Mouse (Mus musculus) midbrain, embryonic 16.5 days (tissue): ENCODE results near the gene Slc39a7. TPM values are rescaled to one million over a fixed set of nuclear protein-coding genes. Genes with fewer than 3 reads are reported as not detected.

Source experiments
- ATAC-seq: fragments of 200-750 bp; cut with Nextera tagmentation; 2 replicates; pipeline ENCODE4 v1.8.0; 2017; ENCODE audit warnings: moderate TSS enrichment
- H3K27ac ChIP-seq: fragments of 300-500 bp; sonication (generic); 2 replicates; pipeline ENCODE4 v1.5.1; 2014; ENCODE audit warnings: mild to moderate bottlenecking, low read length, mixed read lengths
- H3K27me3 ChIP-seq: fragments of 300-500 bp; sonication (generic); 2 replicates; pipeline ENCODE4 v1.6.1; 2014; ENCODE audit warnings: low read depth, low read length, mixed read lengths; ENCODE audit not compliant: control insufficient read depth, insufficient read depth
- H3K36me3 ChIP-seq: fragments of 300-500 bp; sonication (generic); 2 replicates; pipeline ENCODE4 v1.6.1; 2014; ENCODE audit warnings: mild to moderate bottlenecking, low read length, moderate library complexity, mixed read lengths; ENCODE audit not compliant: control insufficient read depth, insufficient read depth
- H3K4me1 ChIP-seq: fragments of 300-500 bp; sonication (generic); 2 replicates; pipeline ENCODE4 v1.6.1; 2014; ENCODE audit warnings: mild to moderate bottlenecking, low read length, mixed read lengths; ENCODE audit not compliant: control insufficient read depth, insufficient read depth
- H3K4me2 ChIP-seq: fragments of 300-500 bp; sonication (generic); 2 replicates; pipeline ENCODE4 v1.6.1; 2014; ENCODE audit warnings: mild to moderate bottlenecking, low read length, mixed read lengths
- H3K4me3 ChIP-seq: fragments of 300-500 bp; sonication (generic); 2 replicates; pipeline ENCODE4 v1.5.1; 2014; ENCODE audit warnings: low read depth, mild to moderate bottlenecking, low read length, moderate library complexity, mixed read lengths
- H3K9ac ChIP-seq: fragments of 300-500 bp; sonication (generic); 2 replicates; pipeline ENCODE4 v1.6.1; 2014; ENCODE audit warnings: low read depth, low read length, mixed read lengths
- H3K9me3 ChIP-seq: fragments of 300-500 bp; sonication (generic); replicated peaks from 2 replicates; pipeline ENCODE4 v1.6.1; 2014; ENCODE audit warnings: mild to moderate bottlenecking, low read length, mixed read lengths; ENCODE audit not compliant: control insufficient read depth, poor library complexity, severe bottlenecking
- WGBS: fragments of 180-500 bp; shearing (Covaris S2); extraction: QIAGEN DNeasy Blood & Tissue Kit; methylation state at CpG from one replicate; pipeline ENCODE4 v1.1.7; 2014; 5-methylcytosine and 5-hydroxymethylcytosine counted together
- microRNA counts: library from miRNA; unstranded; fragments of <30 nt; microRNA quantifications from one replicate; lab custom pipeline; 2016
- microRNA-seq: library from miRNA; unstranded; fragments of <30 nt; microRNA quantifications from one replicate; pipeline ENCODE4, GENCODE M21; 2017
- polyA plus RNA-seq: library from polyadenylated mRNA; unstranded; fragments of >200 nt; fragmentation: Nextera tagmentation; extraction: Ambion mirVana; gene quantifications from 2 replicates; pipeline ENCODE4 v1.2.1, GENCODE M21; 2015

The Slc39a7 gene
- polyA plus RNA-seq, 1 experiment from 2014 or later = 175 TPM

GRCm38 (mm10) chr17:33980181-33981035 is 51.1 kb downstream of the Slc39a7 start:
- Histone ChIP-seq H3K27ac (peak overlapping the region; percentile 74), H3K4me2 (peak overlapping the region; percentile 37), H3K9ac (0 out of 2 replicates have a peak overlapping the region, but pooled peaks have one; percentile 21), H3K4me3 (peak overlapping the region; percentile 8; the same call in 1 of the 2 replicates), H3K4me1 (peaks cover 11% of the 10 kb centered on the region; the same call in 1 of the 2 replicates), H3K27me3 (peaks cover 34% of the 10 kb centered on the region), H3K36me3 (no peaks in the 10 kb centered on the region), H3K9me3 (no peaks in the 10 kb centered on the region)
- peak; percentile 6; the same call in 1 of the 2 replicates for ATAC-seq
- WGBS = 75% methylated on average over 19 of the region's 19 CpGs

GRCm38 (mm10) chr17:33979512-33980050 is 51.9 kb downstream of the Slc39a7 start:
- no peak for ATAC-seq
- Histone ChIP-seq H3K4me1 (peaks cover 11% of the 10 kb centered on the region; the same call in 1 of the 2 replicates), H3K27ac (no peak overlapping the region), H3K4me3 (no peak overlapping the region), H3K27me3 (peaks cover 36% of the 10 kb centered on the region), H3K36me3 (no peaks in the 10 kb centered on the region), H3K9me3 (no peaks in the 10 kb centered on the region), H3K9ac (no peak overlapping the region), H3K4me2 (no peak overlapping the region)
- 75% methylated on average over 6 of the region's 6 CpGs for whole genome bisulfite sequencing

- H3K4me3 ChIP-seq = peak overlapping the region; percentile 40
- peaks cover 36% of the 10 kb centered on the region for H3K27me3 ChIP-seq
- ATAC-seq = no peak
- H3K9ac ChIP-seq = peak overlapping the region; percentile 60
- H3K4me1 ChIP-seq = peaks cover 11% of the 10 kb centered on the region; the same call in 1 of the 2 replicates
- 2% methylated on average over 17 of the region's 17 CpGs for WGBS
- H3K36me3 ChIP-seq = no peaks in the 10 kb centered on the region
- peak overlapping the region; percentile 61 for H3K4me2 ChIP-seq
- H3K27ac ChIP-seq = no peak overlapping the region
- H3K9me3 ChIP-seq = no peaks in the 10 kb centered on the region
Observed at GRCm38 (mm10) chr17:33978631-33979031, 52.9 kb downstream of the Slc39a7 start.

MicroRNAs within 50 kb of the gene (microRNA counts, 519-probe panel; counts per million panel counts)
- microRNA mmu-miR-219 (lab: Ali Mortazavi, UCI) = 2,707 counts per million, percentile 81 among the panel's probes with 10 or more counts

Small RNAs within 50 kb of the gene (microRNA-seq; reads per million reads assigned to microRNA genes)
- gene Mir219a-1 = not detected
- not detected for gene Mir219c

Other genes starting within 250 kb of the Slc39a7 start
- gene Angptl4, start 249.9 kb downstream of the Slc39a7 start, polyA plus RNA-seq = 16.8 and 17.4 TPM in 2 replicates
- gene Kank3, start 221.2 kb downstream of the Slc39a7 start, polyA plus RNA-seq = 49.0 and 52.6 TPM in 2 replicates
- 407 and 416 TPM in 2 replicates for gene Rps28, start 207.1 kb downstream of the Slc39a7 start, polyA plus RNA-seq
- 428 and 439 TPM in 2 replicates for gene Ndufa7, start 207.1 kb downstream of the Slc39a7 start, polyA plus RNA-seq
- gene Cd320, start 188.6 kb downstream of the Slc39a7 start, polyA plus RNA-seq = 49.9 and 52.4 TPM in 2 replicates
- not detected in 2 replicates for gene Gm7029, start 157.8 kb downstream of the Slc39a7 start, polyA plus RNA-seq
- 1.4 and 2.8 TPM in 2 replicates for gene Kifc1, start 141.0 kb downstream of the Slc39a7 start, polyA plus RNA-seq
- gene Platr17, start 126.5 kb downstream of the Slc39a7 start, polyA plus RNA-seq = 0.36 and 0.55 TPM in 2 replicates
- 55.1 and 59.7 TPM in 2 replicates for gene Daxx, start 122.3 kb downstream of the Slc39a7 start, polyA plus RNA-seq
- gene Tapbp, start 115.8 kb downstream of the Slc39a7 start, polyA plus RNA-seq = 21.1 and 26.1 TPM in 2 replicates
- 16.8 TPM in 2 replicates for gene Zbtb22, start 115.8 kb downstream of the Slc39a7 start, polyA plus RNA-seq
- 54.9 and 57.2 TPM in 2 replicates for gene Rgl2, start 102.1 kb downstream of the Slc39a7 start, polyA plus RNA-seq
- gene Pfdn6, start 91.3 kb downstream of the Slc39a7 start, polyA plus RNA-seq = 186 and 191 TPM in 2 replicates
- gene Wdr46, start 91.0 kb downstream of the Slc39a7 start, polyA plus RNA-seq = 19.2 TPM in 2 replicates
- 15.2 and 16.6 TPM in 2 replicates for gene B3galt4, start 80.2 kb downstream of the Slc39a7 start, polyA plus RNA-seq
- gene Vps52, start 75.9 kb downstream of the Slc39a7 start, polyA plus RNA-seq = 78.3 and 80.5 TPM in 2 replicates
- gene Rps18, start 75.7 kb downstream of the Slc39a7 start, polyA plus RNA-seq = 620 and 627 TPM in 2 replicates
- gene H2-K1, start 31.3 kb downstream of the Slc39a7 start, polyA plus RNA-seq = 11.0 and 13.1 TPM in 2 replicates
- gene Ring1, start 7.0 kb downstream of the Slc39a7 start, polyA plus RNA-seq = 17.9 and 18.2 TPM in 2 replicates
- 60.1 and 61.3 TPM in 2 replicates for gene H2-Ke6, start 3.6 kb downstream of the Slc39a7 start, polyA plus RNA-seq
- 54.0 and 55.9 TPM in 2 replicates for gene Rxrb, start 130 bp upstream of the Slc39a7 start, polyA plus RNA-seq
- 3.6 and 4.4 TPM in 2 replicates for gene Col11a2, start 7.8 kb upstream of the Slc39a7 start, polyA plus RNA-seq
- gene H2-Oa, start 60.7 kb upstream of the Slc39a7 start, polyA plus RNA-seq = 0.16 TPM in 1 of 2 replicates, not detected in the other
- 22.5 and 22.7 TPM in 2 replicates for gene H2-DMa, start 87.9 kb upstream of the Slc39a7 start, polyA plus RNA-seq
- gene Brd2, start 91.0 kb upstream of the Slc39a7 start, polyA plus RNA-seq = 117 and 126 TPM in 2 replicates
- 0.49 and 0.53 TPM in 2 replicates for gene H2-DMb2, start 111.6 kb upstream of the Slc39a7 start, polyA plus RNA-seq
- 0.69 and 0.88 TPM in 2 replicates for gene H2-DMb1, start 121.4 kb upstream of the Slc39a7 start, polyA plus RNA-seq
- gene Tap1, start 155.9 kb upstream of the Slc39a7 start, polyA plus RNA-seq = 2.4 and 4.5 TPM in 2 replicates
- gene Psmb9, start 156.1 kb upstream of the Slc39a7 start, polyA plus RNA-seq = 1.1 and 1.7 TPM in 2 replicates
- gene Psmb8, start 166.0 kb upstream of the Slc39a7 start, polyA plus RNA-seq = 2.2 and 2.8 TPM in 2 replicates
- gene Tap2, start 171.8 kb upstream of the Slc39a7 start, polyA plus RNA-seq = 1.5 and 2.3 TPM in 2 replicates
- 0.40 TPM in 1 of 2 replicates, not detected in the other for gene H2-Ob, start 207.2 kb upstream of the Slc39a7 start, polyA plus RNA-seq
- gene H2-Ab1, start 226.0 kb upstream of the Slc39a7 start, polyA plus RNA-seq = 1.1 TPM in 2 replicates